ENCODE assay signal across 8 mouse cellular contexts in genomic region chr10:95417496-95418236, GRCm38 (mm10). TPM values are rescaled to one million over a fixed set of nuclear protein-coding genes. Genes with fewer than 3 reads are reported as not detected.
DNase-seq lines count a peak whose midpoint lies in the region; ATAC-seq and TF ChIP-seq lines count a peak whose summit lies in the region.

No protein-coding gene starts in this region.

- ATAC-seq in heart, embryonic 14.5 days (ENCODE audit: insufficient number of reproducible peaks, insufficient read depth, low FRiP score, low read depth), result no peak
- ATAC-seq in neural tube, embryonic 14.5 days (ENCODE audit: low read depth), result peak; percentile 7

- peak overlapping the region; percentile 97 for H3K4me2 ChIP-seq in heart, embryonic 14.5 days (ENCODE audit: low read length)
- H3K4me2 ChIP-seq in neural tube, embryonic 14.5 days (ENCODE audit: low read depth, low read length), result peak overlapping the region; percentile 77

- H3K9ac ChIP-seq in heart, embryonic 14.5 days (ENCODE audit: low read length), result peak overlapping the region; percentile 62
- H3K9ac ChIP-seq in neural tube, embryonic 14.5 days (replicated peaks; ENCODE audit: low read depth, low read length), result peak overlapping the region; percentile 28; the same call in 1 of the 2 replicates

- H3K4me1 ChIP-seq in bone marrow macrophage, adult 2 months (ENCODE audit: control insufficient read depth, insufficient read depth, low read length), result peaks cover 3% of the 10 kb centered on the region; the same call in 1 of the 2 replicates
- H3K4me1 ChIP-seq in embryonic fibroblast, embryonic 13.5 days (ENCODE audit: control insufficient read depth, insufficient read depth, low read length), result no peaks in the 10 kb centered on the region
- H3K4me1 ChIP-seq in heart, embryonic 14.5 days (ENCODE audit: control insufficient read depth in 2 of 2, insufficient read depth in 2 of 2, low read length in 2 of 2), result peaks cover 0 to 15% of the 10 kb centered on the region in 2 experiments; a peak in 3 of 4 replicates
- H3K4me1 ChIP-seq in neural tube, embryonic 14.5 days (ENCODE audit: control insufficient read depth, insufficient read depth, low read length), result peaks cover 12% of the 10 kb centered on the region; the same call in 1 of the 2 replicates

- H3K36me3 ChIP-seq in heart, embryonic 14.5 days (ENCODE audit: control insufficient read depth, insufficient read depth, low read length), result no peaks in the 10 kb centered on the region
- no peaks in the 10 kb centered on the region for H3K36me3 ChIP-seq in neural tube, embryonic 14.5 days (ENCODE audit: control insufficient read depth, insufficient read depth, low read length)

- TF ChIP-seq POLR2A in bone marrow macrophage, adult 2 months (IDR thresholded peaks at IDR 0.05; ENCODE audit: borderline replicate concordance, low read depth, low read length), result no peak
- no peak for TF ChIP-seq POLR2A in embryonic fibroblast, embryonic 13.5 days (IDR thresholded peaks at IDR 0.05; ENCODE audit: low read depth, low read length)

- no peak overlapping the region for H3K27ac ChIP-seq in bone marrow macrophage, adult 2 months (ENCODE audit: insufficient read depth, low read depth, low read length)
- no peak overlapping the region for H3K27ac ChIP-seq in embryonic fibroblast, embryonic 13.5 days (ENCODE audit: insufficient read depth, low read length)
- H3K27ac ChIP-seq in heart, embryonic 14.5 days (replicated peaks in 1 of 2; ENCODE audit: control insufficient read depth in 1 of 2, insufficient read depth in 1 of 2, low read depth in 2 of 2, low read length in 2 of 2), result peak overlapping the region in 1 of 2 experiments; percentile 62; a peak in 2 of 4 replicates
- peak overlapping the region; percentile 91 for H3K27ac ChIP-seq in neural tube, embryonic 14.5 days (ENCODE audit: low read depth, low read length)

- H3K4me3 ChIP-seq in bone marrow macrophage, adult 2 months (ENCODE audit: insufficient read depth, low read length), result peak overlapping the region; percentile 64
- peak overlapping the region; percentile 61 for H3K4me3 ChIP-seq in embryonic fibroblast, embryonic 13.5 days (ENCODE audit: insufficient read depth, low read length)
- H3K4me3 ChIP-seq in heart, embryonic 14.5 days (ENCODE audit: control insufficient read depth in 1 of 2, insufficient read depth in 1 of 2, low read depth in 1 of 2, low read length in 2 of 2), result peak overlapping the region; percentile 71 to 83
- peak overlapping the region; percentile 84 for H3K4me3 ChIP-seq in neural tube, embryonic 14.5 days (ENCODE audit: low read depth, low read length)

- 0 out of 2 replicates have a peak, but pooled peaks cover 6% of the 10 kb centered on the region for H3K27me3 ChIP-seq in heart, embryonic 14.5 days (ENCODE audit: control insufficient read depth, insufficient read depth, low read length)
- no peaks in the 10 kb centered on the region for H3K27me3 ChIP-seq in neural tube, embryonic 14.5 days (ENCODE audit: control insufficient read depth, insufficient read depth, low read length)

- DNase-seq in CD4-positive helper T cell, adult 2 months (ENCODE audit: low read depth, low spot score), result peak; percentile 41
- peak; percentile 90 for DNase-seq in kidney, postnatal 10 days
- DNase-seq in lung, adult 18-20 months, result peak; percentile 83 to 90
- DNase-seq in testis, postnatal 14 days (ENCODE audit: low spot score), result peak; percentile 33

- H3K9me3 ChIP-seq in heart, embryonic 14.5 days (ENCODE audit: control insufficient read depth, low read length), result no peaks in the 10 kb centered on the region
- H3K9me3 ChIP-seq in neural tube, embryonic 14.5 days (ENCODE audit: control insufficient read depth, low read length), result no peaks in the 10 kb centered on the region

- under 1% methylated on average over 25 of the region's 25 CpGs for WGBS in heart, embryonic 14.5 days
- under 1% methylated on average over 25 of the region's 25 CpGs for WGBS in neural tube, embryonic 14.5 days

- peak; percentile 88 for TF ChIP-seq CTCF in bone marrow macrophage, adult 2 months (IDR thresholded peaks at IDR 0.05; ENCODE audit: low read depth, low read length)
- peak; percentile 49; the same call in 1 of the 2 replicates for TF ChIP-seq CTCF in embryonic fibroblast, embryonic 13.5 days (IDR thresholded peaks at IDR 0.05; ENCODE audit: borderline replicate concordance, insufficient read depth, low read length)

RNA-seq across cellular contexts. Expression of gene Socs2, which starts 0.7 kb away (rescaled TPM):
- polyA plus RNA-seq in bone marrow macrophage, adult 2 months (2012; ENCODE audit: insufficient read depth, insufficient read length, missing spikeins), result 0.19 and 0.74 TPM in 2 replicates
- 18.2 and 42.5 TPM in 2 replicates for polyA plus RNA-seq in embryonic fibroblast, embryonic 13.5 days (2011; ENCODE audit: insufficient read length, low read depth, missing spikeins)
- 46.1 and 48.6 TPM in 2 replicates for polyA plus RNA-seq in heart, embryonic 14.5 days (2014; fragmentation: Nextera tagmentation; extraction: Ambion mirVana)
- 141 and 155 TPM in 2 replicates for polyA plus RNA-seq in neural tube, embryonic 14.5 days (2014; fragmentation: Nextera tagmentation; extraction: Ambion mirVana)

Comparison
In these comparisons a context has a peak if more than half of its experiments do, and no peak if none do; other contexts are left out.
1. DNase-seq: peak in every context shown above with its lines; median percentile 90 in kidney, postnatal 10 days; 86 in lung, adult 18-20 months; 41 in CD4-positive helper T cell, adult 2 months; 33 in testis, postnatal 14 days.
2. RNA of gene Socs2, which starts 0.7 kb away (polyA plus RNA-seq): 141 to 155 TPM in neural tube, embryonic 14.5 days, 46.1 to 48.6 TPM in heart, embryonic 14.5 days and 18.2 to 42.5 TPM in embryonic fibroblast, embryonic 13.5 days; 0.19 to 0.74 TPM in bone marrow macrophage, adult 2 months; every median in the first group is over 10 times any median in the second.
3. Peak in every context shown above with its lines, with median percentiles within 50 percentile points of each other: H3K4me3 ChIP-seq.